Comparison of ENCODE assay signal across 29 mouse cellular contexts in genomic region chr4:59891723-59892416, GRCm38 (mm10). TPM values are rescaled to one million over a fixed set of nuclear protein-coding genes. Genes with fewer than 3 reads are reported as not detected.
DNase-seq lines count a peak whose midpoint lies in the region; ATAC-seq and TF ChIP-seq lines count a peak whose summit lies in the region.
"Had no signal": no experiment of that assay in that cellular context is flagged by ENCODE, and none has a peak within 500 bp of the region (broad histone marks: within the 10 kb centered on the region; RNA-seq: fewer than 3 reads in every experiment).

No protein-coding gene starts in this region.

- H3K36me3 ChIP-seq in heart, embryonic 10.5 days, result peaks cover 19% of the 10 kb centered on the region
- H3K36me3 ChIP-seq in heart, embryonic 15.5 days, result no peaks in the 10 kb centered on the region
- no peaks in the 10 kb centered on the region; the same call in 1 of the 2 replicates for H3K36me3 ChIP-seq in heart, adult 2 months (ENCODE audit: control insufficient read depth, insufficient read depth, low read length)
- 0 out of 2 replicates have a peak, but pooled peaks cover 2% of the 10 kb centered on the region for H3K36me3 ChIP-seq in midbrain, embryonic 16.5 days (ENCODE audit: control insufficient read depth, insufficient read depth, low read length)
- peaks cover 23% of the 10 kb centered on the region for H3K36me3 ChIP-seq in midbrain, postnatal 0 days (ENCODE audit: insufficient read depth, low read length)
- H3K36me3 ChIP-seq in forebrain, postnatal 0 days (ENCODE audit: insufficient read depth), result peaks cover 20% of the 10 kb centered on the region
- H3K36me3 ChIP-seq: intestine, embryonic 15.5 days had no signal

- WGBS in heart, embryonic 10.5 days, result 87% methylated on average over 10 of the region's 10 CpGs
- WGBS in heart, embryonic 15.5 days, result 84% methylated on average over 10 of the region's 10 CpGs
- WGBS in heart, adult 2 months, result 82% methylated on average over 10 of the region's 10 CpGs
- 85% methylated on average over 10 of the region's 10 CpGs for WGBS in midbrain, embryonic 16.5 days
- WGBS in midbrain, postnatal 0 days, result 86% methylated on average over 10 of the region's 10 CpGs
- 64% methylated on average over 10 of the region's 10 CpGs for WGBS in forebrain, postnatal 0 days

- intact Hi-C loops in heart, postnatal 25 days (cut with DNase I), result no loop called here
- intact Hi-C loops in heart, adult 2 months (cut with DNase I), result no loop called here

- no peak for TF ChIP-seq CTCF in heart, adult 2 months (IDR thresholded peaks at IDR 0.05)
- no peak for TF ChIP-seq CTCF in midbrain, postnatal 0 days (IDR thresholded peaks at IDR 0.05)
- TF ChIP-seq CTCF in forebrain, postnatal 0 days (IDR thresholded peaks at IDR 0.05; ENCODE audit: low read depth), result no peak

- no peak for DNase-seq in heart, embryonic 10.5 days (ENCODE audit: low spot score)
- no peak for DNase-seq in heart, postnatal 25 days (ENCODE audit: low spot score)
- no peak for DNase-seq in heart, adult 2 months
- DNase-seq in midbrain, postnatal 0 days (ENCODE audit: low spot score), result no peak
- no peak for DNase-seq in forebrain, postnatal 0 days
- no peak for DNase-seq in thymus, postnatal 4 days
- DNase-seq: adrenal gland, adult 2 months; adrenal gland, postnatal 25 days; cerebellum, adult 8-10 months; cerebellum, postnatal 14 days; embryo, embryonic 11 days; gastrocnemius, adult 2 months; gastrocnemius, postnatal 25 days; heart, postnatal 10 days; kidney, adult 18-20 months had no signal

- no peaks in the 10 kb centered on the region for H3K79me2 ChIP-seq in heart, adult 2 months (replicated peaks; ENCODE audit: control insufficient read depth, insufficient read depth, low read length)

- no peak for TF ChIP-seq EP300 in heart, adult 2 months (IDR thresholded peaks at IDR 0.05; ENCODE audit: insufficient read depth, low read depth, low read length)

- no peaks in the 10 kb centered on the region for H3K9me3 ChIP-seq in heart, embryonic 10.5 days
- H3K9me3 ChIP-seq in heart, embryonic 15.5 days (replicated peaks), result no peaks in the 10 kb centered on the region
- no peaks in the 10 kb centered on the region for H3K9me3 ChIP-seq in midbrain, embryonic 16.5 days (replicated peaks; ENCODE audit: control insufficient read depth, low read length, poor library complexity, severe bottlenecking)
- no peaks in the 10 kb centered on the region for H3K9me3 ChIP-seq in midbrain, postnatal 0 days (ENCODE audit: low read length)
- no peaks in the 10 kb centered on the region for H3K9me3 ChIP-seq in forebrain, postnatal 0 days (ENCODE audit: low read length)
- H3K9me3 ChIP-seq: embryonic facial prominence, embryonic 15.5 days; hindbrain, embryonic 10.5 days; intestine, embryonic 15.5 days had no signal

- ATAC-seq in heart, embryonic 15.5 days (replicated peaks; ENCODE audit: insufficient number of reproducible peaks, insufficient read depth, low FRiP score, low read depth), result no peak
- ATAC-seq in midbrain, embryonic 16.5 days, result 0 out of 2 replicates have a peak, but pooled peaks have one; percentile 10
- ATAC-seq in midbrain, postnatal 0 days (ENCODE audit: low FRiP score), result no peak
- ATAC-seq in forebrain, postnatal 0 days, result peak; percentile 36
- ATAC-seq: activated CD4-positive, CD25-positive, alpha-beta regulatory T cell, adult 4 months; intestine, embryonic 15.5 days; Patski had no signal

- H3K9ac ChIP-seq in heart, embryonic 15.5 days, result no peak overlapping the region
- H3K9ac ChIP-seq in heart, adult 2 months (ENCODE audit: low read depth, low read length), result no peak overlapping the region
- no peak overlapping the region for H3K9ac ChIP-seq in midbrain, embryonic 16.5 days (ENCODE audit: low read depth, low read length)
- H3K9ac ChIP-seq in midbrain, postnatal 0 days (replicated peaks; ENCODE audit: low read length, poor library complexity, severe bottlenecking), result no peak overlapping the region
- H3K9ac ChIP-seq in forebrain, postnatal 0 days, result no peak overlapping the region
- H3K9ac ChIP-seq: embryonic facial prominence, embryonic 15.5 days; hindbrain, embryonic 14.5 days; intestine, embryonic 15.5 days had no signal

- H3K4me1 ChIP-seq in heart, embryonic 10.5 days, result peaks cover 23% of the 10 kb centered on the region
- H3K4me1 ChIP-seq in heart, embryonic 15.5 days (replicated peaks), result peaks cover 42% of the 10 kb centered on the region
- peaks cover 5% of the 10 kb centered on the region; the same call in 1 of the 2 replicates for H3K4me1 ChIP-seq in heart, adult 2 months (ENCODE audit: control insufficient read depth, insufficient read depth, low read length)
- H3K4me1 ChIP-seq in midbrain, embryonic 16.5 days (ENCODE audit: control insufficient read depth, insufficient read depth, low read length), result no peaks in the 10 kb centered on the region
- H3K4me1 ChIP-seq in midbrain, postnatal 0 days (ENCODE audit: insufficient read depth, low read length), result no peaks in the 10 kb centered on the region
- H3K4me1 ChIP-seq in forebrain, postnatal 0 days (ENCODE audit: insufficient read depth), result no peaks in the 10 kb centered on the region
- H3K4me1 ChIP-seq: embryonic facial prominence, embryonic 15.5 days; hindbrain, embryonic 10.5 days; intestine, embryonic 15.5 days had no signal

- H3K27me3 ChIP-seq in heart, embryonic 10.5 days (ENCODE audit: insufficient read depth, poor library complexity, severe bottlenecking), result no peaks in the 10 kb centered on the region
- H3K27me3 ChIP-seq in heart, embryonic 15.5 days, result no peaks in the 10 kb centered on the region
- no peaks in the 10 kb centered on the region for H3K27me3 ChIP-seq in heart, adult 2 months (ENCODE audit: control insufficient read depth, insufficient read depth, low read length)
- no peaks in the 10 kb centered on the region for H3K27me3 ChIP-seq in midbrain, embryonic 16.5 days (ENCODE audit: control insufficient read depth, insufficient read depth, low read depth, low read length)
- H3K27me3 ChIP-seq in midbrain, postnatal 0 days (ENCODE audit: insufficient read depth, low read length), result no peaks in the 10 kb centered on the region
- H3K27me3 ChIP-seq in forebrain, postnatal 0 days (ENCODE audit: insufficient read depth, low read length), result no peaks in the 10 kb centered on the region
- H3K27me3 ChIP-seq: CH12.LX; embryonic facial prominence, embryonic 15.5 days; intestine, embryonic 15.5 days; Patski had no signal

- no peak overlapping the region for H3K4me3 ChIP-seq in heart, embryonic 10.5 days
- H3K4me3 ChIP-seq in heart, embryonic 15.5 days, result no peak overlapping the region
- H3K4me3 ChIP-seq in heart, adult 2 months, result no peak overlapping the region
- H3K4me3 ChIP-seq in midbrain, embryonic 16.5 days (ENCODE audit: low read depth, low read length), result no peak overlapping the region
- H3K4me3 ChIP-seq in midbrain, postnatal 0 days (ENCODE audit: low read depth, low read length), result no peak overlapping the region
- no peak overlapping the region for H3K4me3 ChIP-seq in forebrain, postnatal 0 days (ENCODE audit: low read depth, low read length)
- H3K4me3 ChIP-seq: embryonic facial prominence, embryonic 15.5 days; erythroblast, embryonic 14.5 days; gastrocnemius, adult 2 months; hindbrain, embryonic 10.5 days; intestine, embryonic 15.5 days had no signal

- no peak overlapping the region for H3K4me2 ChIP-seq in heart, embryonic 15.5 days
- H3K4me2 ChIP-seq in midbrain, embryonic 16.5 days (ENCODE audit: low read length), result no peak overlapping the region
- no peak overlapping the region for H3K4me2 ChIP-seq in midbrain, postnatal 0 days (ENCODE audit: low read depth, low read length, poor library complexity, severe bottlenecking)
- H3K4me2 ChIP-seq in forebrain, postnatal 0 days (ENCODE audit: low read depth), result no peak overlapping the region
- H3K4me2 ChIP-seq: embryonic facial prominence, embryonic 15.5 days; hindbrain, embryonic 14.5 days; intestine, embryonic 15.5 days had no signal

- peak overlapping the region; percentile 79 for H3K27ac ChIP-seq in heart, embryonic 10.5 days
- peak overlapping the region; percentile 84; the same call in 1 of the 2 replicates for H3K27ac ChIP-seq in heart, embryonic 15.5 days
- H3K27ac ChIP-seq in heart, adult 2 months, result no peak overlapping the region; the same call in 1 of the 2 replicates
- H3K27ac ChIP-seq in midbrain, embryonic 16.5 days (ENCODE audit: low read length), result no peak overlapping the region
- no peak overlapping the region for H3K27ac ChIP-seq in midbrain, postnatal 0 days (ENCODE audit: low read depth, low read length)
- no peak overlapping the region for H3K27ac ChIP-seq in forebrain, postnatal 0 days (ENCODE audit: low read depth, low read length)
- H3K27ac ChIP-seq: embryonic facial prominence, embryonic 15.5 days; gastrocnemius, adult 2 months; hindbrain, embryonic 10.5 days; hindbrain, embryonic 14.5 days; intestine, embryonic 15.5 days had no signal

- TF ChIP-seq POLR2A in heart, adult 2 months (IDR thresholded peaks at IDR 0.05; ENCODE audit: insufficient read depth, low read depth, low read length), result no peak

RNA-seq across cellular contexts. Expression of gene Slc46a2, which starts 23.0 kb away (rescaled TPM):
- polyA plus RNA-seq in heart, embryonic 10.5 days (2016; fragmentation: Nextera tagmentation; extraction: Ambion mirVana), result 0.10 and 0.17 TPM in 2 replicates
- total RNA-seq in heart, postnatal 25 days (2021), result under 1 TPM; 0.44 to 0.48 TPM
- polyA plus RNA-seq in heart, embryonic 15.5 days (2015; fragmentation: Nextera tagmentation; extraction: Ambion mirVana), result 1.2 and 14.3 TPM in 2 replicates
- total RNA-seq in heart, adult 2 months (2021), result under 1 TPM; 0.08 to 0.50 TPM
- polyA plus RNA-seq in heart, adult 2 months (2012; rRNA removed), result 0.78 and 0.85 TPM in 2 replicates
- polyA plus RNA-seq in midbrain, embryonic 16.5 days (2015; fragmentation: Nextera tagmentation; extraction: Ambion mirVana), result 0.08 TPM in 1 of 2 replicates, not detected in the other
- 0.16 TPM in 1 of 2 replicates, not detected in the other for total RNA-seq in midbrain, postnatal 0 days (2014; rRNA removed)
- polyA plus RNA-seq in midbrain, postnatal 0 days (2015; fragmentation: Nextera tagmentation; extraction: Ambion mirVana), result 0.05 and 0.11 TPM in 2 replicates
- total RNA-seq in forebrain, postnatal 0 days (2014; rRNA removed), result not detected in 2 replicates
- 0.05 and 0.12 TPM in 2 replicates for polyA plus RNA-seq in forebrain, postnatal 0 days (2015; fragmentation: Nextera tagmentation; extraction: Ambion mirVana)
- total RNA-seq: adrenal gland, adult 2 months; adrenal gland, postnatal 25 days; CH12.LX; common myeloid progenitor, adult 5-6 weeks; gastrocnemius, adult 2 months; gastrocnemius, postnatal 25 days; granulocyte monocyte progenitor cell, adult 5-6 weeks had no signal
- polyA plus RNA-seq: adrenal gland, adult 2 months; embryonic facial prominence, embryonic 11.5 days; erythroblast, embryonic 14.5 days; hindbrain, embryonic 10.5 days; hindbrain, embryonic 14.5 days; intestine, embryonic 15.5 days; kidney, embryonic 14.5 days; Patski had no signal

Comparison
In these comparisons a context has a peak if more than half of its experiments do, and no peak if none do; other contexts are left out.
1. H3K27ac ChIP-seq: peak in heart, embryonic 10.5 days (single experiment) and heart, embryonic 15.5 days (single experiment); none in heart, adult 2 months (single experiment), midbrain, embryonic 16.5 days (single experiment), midbrain, postnatal 0 days (single experiment) and forebrain, postnatal 0 days (single experiment).
2. ATAC-seq: peak in midbrain, embryonic 16.5 days (single experiment) and forebrain, postnatal 0 days (single experiment); none in heart, embryonic 15.5 days (single experiment) and midbrain, postnatal 0 days (single experiment).